Mouse (Mus musculus): ENCODE results near the gene Ddah1.

The Ddah1 gene

DNA sequence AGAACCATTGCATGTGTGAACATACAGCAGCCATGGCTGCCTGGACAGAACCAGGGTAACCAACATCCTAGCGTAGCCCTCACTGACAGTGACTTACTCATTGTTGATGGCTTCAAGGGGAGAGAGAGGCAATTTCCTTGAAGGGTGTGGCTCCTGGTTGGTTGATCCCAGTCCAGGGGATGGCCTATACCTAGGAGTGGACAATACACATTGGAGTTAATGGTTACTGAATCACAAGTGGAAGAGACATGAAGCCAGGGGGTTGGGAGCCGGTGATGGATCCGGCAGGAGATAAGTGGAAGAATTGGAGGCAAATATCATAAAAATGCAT is 5.1 kb downstream of the Ddah1 start:
- in situ Hi-C loops (cut with MboI, MseI), result no loop called here

DNA sequence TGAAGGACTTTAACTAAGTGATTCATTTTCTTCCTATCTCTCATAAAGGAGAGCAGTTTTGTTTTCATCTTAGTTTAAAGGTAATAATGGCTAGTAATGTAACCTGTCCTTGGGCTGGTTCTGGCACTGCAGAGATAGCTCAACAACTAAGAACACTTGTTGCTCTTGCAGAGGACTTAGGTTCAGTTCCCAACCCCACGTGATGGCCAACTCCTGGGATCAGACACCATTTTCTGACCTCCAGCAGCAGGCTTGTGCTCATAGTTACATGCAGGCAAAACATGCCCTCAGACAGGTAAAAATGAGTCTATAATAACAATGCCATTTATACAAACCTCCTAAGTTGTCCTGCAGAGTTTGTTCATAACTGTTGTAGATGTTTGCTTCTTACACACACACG is 5.9 kb downstream of the Ddah1 start:
- in situ Hi-C loops (cut with MboI, MseI), result no loop called here

DNA sequence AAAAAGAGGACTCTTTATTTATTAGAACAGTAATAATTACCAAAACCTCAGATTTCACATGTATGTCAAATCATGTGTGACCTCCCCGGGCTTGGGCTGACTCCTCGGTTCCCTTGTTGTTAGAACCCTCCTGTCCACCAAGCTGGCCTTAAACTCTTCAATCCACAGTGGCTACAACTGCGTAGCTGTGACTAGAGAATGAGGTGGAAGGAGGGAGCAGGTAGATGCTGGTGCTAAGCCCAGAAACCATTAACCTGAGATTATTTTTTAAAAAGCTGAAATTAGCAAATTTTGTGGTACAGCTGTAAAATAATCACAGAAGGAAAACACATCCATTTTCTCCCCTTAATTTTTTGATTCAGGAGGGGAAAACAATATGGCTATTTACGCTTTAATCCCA is 10.0 kb downstream of the Ddah1 start:
- in situ Hi-C loops (cut with MboI, MseI), result no loop called here

DNA sequence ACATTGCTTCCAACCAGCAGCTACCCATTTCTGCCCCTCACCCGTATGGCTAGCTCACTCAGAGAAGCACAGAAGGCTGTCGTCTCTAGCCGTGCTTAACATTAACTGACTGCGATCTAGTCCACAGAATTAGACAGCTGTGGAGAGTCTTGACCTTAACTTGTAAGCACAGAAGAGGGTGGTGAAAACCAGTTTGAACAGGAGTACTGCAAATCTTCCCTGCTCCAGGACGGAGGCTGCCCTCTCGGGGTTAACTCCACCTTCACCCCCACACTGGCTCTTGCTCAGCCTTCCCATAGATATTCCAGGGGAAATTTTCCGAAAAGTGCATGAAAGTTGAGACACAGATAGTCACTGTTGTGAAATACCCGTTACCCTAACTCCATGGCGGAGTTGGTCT is 14.9 kb downstream of the Ddah1 start:
- in situ Hi-C loops (cut with MboI, MseI), result loop anchor here (5.0 kb wide), 1 partner anchor 36 kb away; no protein-coding TSS in a partner anchor

DNA sequence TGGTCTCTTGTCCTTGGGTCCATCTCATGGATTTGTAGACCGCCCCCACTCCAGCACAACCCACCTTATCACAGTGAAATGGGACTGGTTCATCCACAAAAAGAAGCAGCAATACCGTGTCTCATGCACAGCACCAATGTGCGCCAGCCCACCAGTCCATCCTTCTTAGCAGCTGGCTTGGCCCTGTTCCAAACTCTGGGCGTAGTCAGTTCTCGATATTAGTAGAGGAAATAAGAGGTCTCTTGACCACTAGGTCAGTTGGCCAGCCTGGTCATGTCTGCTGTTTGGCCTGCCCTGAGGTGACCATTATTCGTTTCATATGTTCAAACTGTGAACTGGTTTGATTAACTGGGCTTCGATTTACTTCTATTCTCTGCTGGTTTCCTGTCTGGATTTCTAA is 15.9 kb downstream of the Ddah1 start:
- in situ Hi-C loops (cut with MboI, MseI), result loop anchor here (5.0 kb wide), 1 partner anchor 37 kb away; no protein-coding TSS in a partner anchor

DNA sequence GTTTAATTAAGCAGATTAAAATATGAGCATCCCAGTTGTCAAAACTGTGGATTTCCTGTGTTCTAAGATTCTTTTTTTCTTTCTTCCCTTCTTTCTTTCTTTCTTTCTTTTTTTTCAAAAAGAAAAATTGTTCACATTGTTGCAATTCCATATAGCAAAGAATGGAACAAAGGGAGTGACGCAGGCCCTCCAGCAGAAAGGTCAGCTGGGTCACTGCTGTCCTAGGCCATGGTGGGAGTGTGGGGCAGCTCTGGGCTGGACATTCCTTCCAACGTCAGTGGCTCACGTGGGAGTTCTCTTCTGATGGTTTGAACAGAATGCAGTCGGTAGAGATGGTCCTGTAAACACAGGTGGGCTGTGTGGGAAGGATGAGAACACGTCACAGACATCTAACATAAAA is 16.8 kb downstream of the Ddah1 start:
- in situ Hi-C loops (cut with MboI, MseI), result no loop called here

DNA sequence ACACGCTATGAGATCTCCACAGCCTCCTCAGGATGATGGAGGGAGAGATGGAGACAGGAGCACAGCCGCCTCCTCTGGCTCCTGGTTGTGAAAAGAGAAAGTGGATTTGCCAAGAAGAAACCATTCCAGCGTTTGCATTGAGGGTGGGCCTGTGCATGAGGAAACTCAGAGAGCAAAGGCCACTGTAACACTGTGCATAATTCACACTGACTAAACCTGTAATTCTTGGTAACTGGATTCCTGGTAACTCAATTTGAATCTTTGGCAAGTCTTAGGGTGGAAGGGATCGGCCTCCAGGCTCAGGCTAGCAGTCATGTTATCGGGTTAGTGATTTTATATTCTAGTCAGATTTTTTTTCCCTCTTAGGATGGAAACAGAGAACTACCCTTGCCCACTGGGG is 17.4 kb downstream of the Ddah1 start:
- in situ Hi-C loops (cut with MboI, MseI), result no loop called here

DNA sequence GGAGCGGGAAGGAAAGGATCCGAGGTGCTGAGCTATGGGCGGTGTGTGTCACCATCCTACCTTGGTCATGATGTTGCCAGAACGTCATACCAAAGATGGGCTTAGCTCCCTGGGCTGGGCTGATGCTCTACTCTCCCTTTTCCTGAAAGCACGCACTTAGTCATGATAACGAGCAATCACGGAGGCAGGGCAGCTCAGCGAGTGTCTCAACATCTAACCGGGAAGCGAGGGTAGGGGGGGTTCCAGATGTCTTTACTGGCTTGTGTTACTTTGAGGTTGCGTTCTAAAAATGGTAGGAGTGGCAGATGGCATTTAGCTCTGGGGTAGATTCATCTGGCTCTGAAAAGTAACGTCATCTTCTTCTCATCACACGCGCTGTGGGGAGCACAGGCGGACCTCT is 18.5 kb downstream of the Ddah1 start:
- in situ Hi-C loops (cut with MboI, MseI), result no loop called here

DNA sequence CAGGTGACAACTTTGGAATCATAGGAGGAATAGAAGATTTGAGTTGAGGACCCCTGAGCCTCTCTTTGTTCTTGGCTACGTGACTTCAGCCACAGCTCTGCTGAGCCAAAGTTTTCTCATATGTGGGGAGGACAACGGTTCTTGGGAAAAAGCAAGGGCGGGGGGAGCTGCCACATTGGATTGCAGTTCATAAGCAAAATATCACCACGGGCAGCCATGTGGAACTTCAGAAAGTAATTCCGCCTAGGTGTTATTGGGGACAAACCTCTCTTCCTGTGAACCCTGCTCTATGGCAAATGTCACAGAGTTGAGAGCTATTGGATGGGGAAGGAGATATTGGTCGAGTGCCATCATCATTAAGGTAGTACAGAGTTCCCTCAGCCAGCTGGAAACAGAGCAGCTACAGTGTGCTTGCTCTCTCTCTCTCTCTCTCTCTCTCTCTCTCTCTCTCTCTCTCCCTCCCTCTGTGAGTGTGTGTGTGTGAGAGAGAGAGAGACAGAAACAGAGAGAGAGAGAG is 20.0 kb downstream of the Ddah1 start:
- in situ Hi-C loops (cut with MboI, MseI), result no loop called here

DNA sequence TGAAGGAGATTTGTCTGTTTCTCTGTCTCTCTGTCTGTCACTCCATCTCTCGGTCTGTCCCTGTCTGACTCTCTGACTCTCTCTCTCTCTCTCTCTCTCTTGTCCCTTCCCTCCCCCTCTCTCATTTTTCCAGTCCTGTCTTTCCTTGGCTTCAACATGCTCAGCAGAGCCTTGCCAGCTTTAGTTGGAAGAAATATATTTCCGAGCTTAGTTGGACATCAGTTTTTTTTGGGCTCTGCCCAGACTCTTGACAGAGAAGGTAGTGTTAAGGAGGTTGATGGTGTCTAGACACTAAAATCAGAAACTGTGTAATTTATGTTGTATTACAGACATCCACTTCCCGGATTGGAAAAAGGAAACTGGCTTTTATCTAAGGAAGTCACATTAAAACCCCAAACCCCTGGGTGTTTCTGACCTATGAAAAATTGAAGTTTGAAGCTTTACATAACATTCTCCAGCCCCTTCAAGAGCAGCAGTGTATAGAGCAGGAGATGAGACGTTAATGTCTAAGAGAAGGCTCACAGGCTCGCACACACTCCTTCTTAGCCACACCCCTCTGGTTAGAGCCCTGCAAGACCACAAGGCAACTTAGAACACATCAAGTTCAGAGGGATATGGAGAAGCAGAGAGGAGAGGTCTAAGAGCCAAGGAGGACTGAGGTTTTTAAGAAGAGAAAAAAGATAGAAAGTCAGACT is 21.0 kb downstream of the Ddah1 start:
- in situ Hi-C loops (cut with MboI, MseI), result no loop called here

DNA sequence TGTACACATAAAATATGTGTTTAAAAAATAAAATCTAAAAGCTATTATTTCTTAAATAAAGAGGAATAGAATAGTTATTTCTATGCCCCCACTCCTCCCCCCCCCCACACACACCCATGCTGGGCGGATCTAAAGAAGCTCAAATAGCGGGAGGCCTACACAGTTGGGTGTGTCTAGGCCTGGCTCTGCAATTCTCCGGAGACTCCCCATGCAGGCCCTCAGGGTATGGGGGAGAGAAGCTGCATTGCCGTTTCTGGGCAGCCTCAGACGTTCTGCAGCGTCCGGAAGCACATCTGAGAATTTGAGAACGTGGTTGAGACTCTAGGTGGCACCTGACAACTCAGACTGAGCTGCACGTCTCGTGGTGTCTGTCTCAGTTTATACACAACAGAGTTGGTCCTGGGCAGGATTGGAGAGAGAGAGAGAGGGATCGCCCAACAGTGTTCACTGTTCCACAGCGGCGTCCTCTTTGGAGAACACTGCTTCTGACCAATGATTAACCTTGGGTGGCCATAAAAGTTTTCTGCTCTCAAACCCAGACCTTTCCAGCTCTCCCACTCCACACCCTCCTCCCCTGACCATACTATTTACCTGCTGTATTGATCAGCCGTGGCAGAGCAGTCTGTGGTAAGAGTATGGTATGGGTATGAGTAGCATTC is 22.4 kb downstream of the Ddah1 start:
- in situ Hi-C loops (cut with MboI, MseI), result no loop called here

DNA sequence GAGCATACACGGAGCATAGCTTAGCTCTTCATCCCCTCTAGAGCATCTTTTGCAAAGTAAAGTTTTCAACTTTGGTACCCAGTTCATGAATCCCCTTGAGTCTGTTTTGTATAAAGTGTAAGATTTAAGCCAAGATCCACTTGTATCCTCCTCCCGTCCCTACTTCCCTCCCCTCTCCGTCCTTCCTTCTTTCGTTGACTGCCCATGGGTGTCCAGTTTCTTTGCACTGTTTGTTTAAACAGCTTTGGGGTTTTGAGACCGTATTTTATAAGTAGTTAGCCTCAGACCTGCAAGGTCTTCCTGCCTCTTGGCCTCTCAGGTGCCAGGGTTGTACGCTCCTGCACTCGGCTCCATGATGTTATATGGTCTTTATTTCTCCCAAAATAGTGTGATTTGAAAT is 26.8 kb downstream of the Ddah1 start:
- in situ Hi-C loops (cut with MboI, MseI), result no loop called here

DNA sequence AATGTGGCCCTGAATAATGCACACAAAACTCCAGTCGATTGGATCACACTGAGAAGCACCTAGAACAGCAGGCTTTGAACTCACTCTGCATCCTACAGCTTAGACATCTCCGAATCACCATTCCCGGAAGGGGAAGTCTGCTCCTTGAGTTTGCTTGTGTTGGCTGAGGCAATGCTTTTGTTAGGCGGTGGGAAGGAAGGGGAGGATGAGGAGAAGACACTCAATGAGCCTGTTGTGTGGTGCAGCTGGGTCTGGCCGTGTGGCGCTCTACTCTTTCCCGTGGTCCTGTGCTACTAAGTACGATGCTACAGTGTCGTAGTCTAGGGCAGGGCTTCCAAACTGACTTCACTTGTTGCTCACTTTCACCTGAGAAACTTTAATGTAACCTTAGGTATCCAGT is 28.8 kb downstream of the Ddah1 start:
- in situ Hi-C loops (cut with MboI, MseI), result no loop called here

DNA sequence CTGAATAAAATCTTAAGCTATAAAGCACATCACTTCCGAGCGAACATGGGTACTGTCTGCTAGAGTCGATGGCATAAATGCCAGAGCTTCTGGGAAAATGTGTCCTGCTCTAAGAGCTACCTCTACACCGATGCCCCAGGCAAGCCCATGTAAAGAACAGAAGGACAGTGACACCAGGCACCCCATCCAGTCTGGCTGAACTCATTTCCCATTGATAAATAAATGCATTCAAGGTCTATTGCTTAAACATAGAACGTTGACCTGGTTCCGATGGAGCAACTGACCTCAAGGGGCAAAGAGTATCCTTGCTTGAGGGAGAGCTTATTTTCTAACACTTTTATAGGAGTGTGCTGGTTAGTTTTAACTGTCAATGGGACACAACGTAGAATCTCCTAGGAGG is 30.6 kb downstream of the Ddah1 start:
- in situ Hi-C loops (cut with MboI, MseI), result no loop called here

DNA sequence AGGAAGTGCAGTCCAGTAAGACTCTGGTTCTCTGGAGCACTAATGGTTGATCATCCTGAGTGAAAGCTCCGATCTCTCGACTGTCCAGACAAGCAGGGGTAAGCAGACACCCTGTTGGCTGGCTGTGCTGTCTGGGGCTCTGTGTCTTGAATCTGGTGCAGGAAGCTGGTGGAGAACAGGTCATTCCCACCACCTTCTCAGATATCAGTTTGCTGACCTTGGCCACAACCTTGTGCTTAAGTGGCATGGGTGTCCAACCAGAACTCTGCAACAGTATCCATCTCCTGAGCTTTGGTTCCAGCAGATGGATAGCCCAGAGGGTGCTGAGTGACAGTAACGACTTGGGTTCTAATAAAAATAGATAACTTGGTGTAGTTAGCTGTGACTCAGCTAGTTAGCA is 31.8 kb downstream of the Ddah1 start:
- in situ Hi-C loops (cut with MboI, MseI), result no loop called here

DNA sequence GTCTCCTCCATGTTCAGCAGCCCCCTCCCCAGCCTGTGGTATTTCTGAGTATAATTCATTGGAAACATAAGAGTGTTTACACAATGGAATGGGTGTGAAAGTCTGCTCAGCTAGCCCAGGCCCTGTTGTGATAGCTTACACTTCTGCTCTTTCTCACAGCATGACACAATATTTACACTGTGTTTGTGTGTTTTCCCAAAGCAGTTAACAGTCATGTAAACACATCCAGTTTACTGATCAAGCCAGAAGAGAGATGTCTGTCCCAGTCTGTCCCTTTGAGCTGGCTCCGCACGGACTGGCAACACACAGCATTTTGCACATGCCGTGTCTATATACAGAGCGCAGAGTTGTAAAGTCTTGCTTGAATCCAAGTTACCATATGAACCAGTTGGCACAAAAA is 32.2 kb downstream of the Ddah1 start:
- in situ Hi-C loops (cut with MboI, MseI), result no loop called here

DNA sequence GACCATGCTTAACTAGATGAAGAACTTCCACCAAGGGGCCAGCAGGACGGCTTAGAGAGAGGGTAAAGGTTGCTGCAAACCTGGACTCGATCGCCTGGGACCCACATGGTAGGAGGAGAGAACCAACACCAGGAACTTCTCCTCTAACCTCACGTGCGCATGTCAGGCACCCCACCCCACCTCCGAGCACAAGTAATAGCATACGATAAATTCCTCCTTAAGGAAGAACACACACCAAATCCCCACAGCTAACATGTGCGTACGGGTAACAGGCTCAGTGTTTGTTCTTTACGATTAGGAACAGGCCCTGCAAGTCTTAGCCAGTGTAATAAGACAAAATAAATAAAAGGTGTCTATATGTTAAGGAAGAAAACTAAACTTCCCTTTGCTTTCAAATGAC is 35.9 kb downstream of the Ddah1 start:
- in situ Hi-C loops (cut with MboI, MseI), result no loop called here

DNA sequence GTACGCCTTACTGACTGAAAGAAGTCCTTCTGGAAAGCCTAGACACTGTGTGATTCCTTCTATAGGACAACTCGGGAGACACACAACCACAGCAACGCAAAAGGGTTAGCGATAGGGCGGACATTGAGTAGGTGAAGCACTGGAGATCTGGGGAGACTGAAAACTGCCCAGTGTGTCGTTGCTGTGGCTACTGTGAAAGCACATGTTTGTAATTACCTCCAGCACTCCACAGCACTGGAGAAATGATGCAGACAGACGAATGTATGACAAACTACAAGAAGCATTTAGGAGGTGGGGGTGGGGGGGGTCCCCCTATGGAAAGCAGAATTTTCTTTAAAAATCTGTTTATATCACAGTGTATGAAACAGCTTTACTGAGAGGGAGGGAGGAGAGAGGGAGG is 37.4 kb downstream of the Ddah1 start:
- in situ Hi-C loops (cut with MboI, MseI), result no loop called here

DNA sequence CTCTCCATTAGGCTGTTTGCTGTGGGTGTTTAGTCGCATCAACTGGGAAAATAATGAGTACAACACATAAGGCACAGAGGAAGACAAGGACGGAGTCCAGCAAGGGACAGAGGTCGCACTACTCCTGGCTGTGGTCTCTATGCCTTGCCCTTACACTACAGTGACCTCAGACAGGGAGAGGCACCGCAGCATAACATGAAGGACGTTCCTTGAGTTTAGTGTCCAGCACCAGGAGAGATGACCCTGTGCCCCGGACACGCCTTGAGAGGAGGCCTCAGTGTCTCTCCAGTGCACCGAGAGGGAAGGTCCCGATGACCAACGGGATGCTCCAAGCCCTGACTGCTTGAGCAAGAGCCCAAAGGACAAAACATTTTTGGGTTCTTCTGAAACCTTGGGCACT is 39.6 kb downstream of the Ddah1 start:
- in situ Hi-C loops (cut with MboI, MseI), result no loop called here

DNA sequence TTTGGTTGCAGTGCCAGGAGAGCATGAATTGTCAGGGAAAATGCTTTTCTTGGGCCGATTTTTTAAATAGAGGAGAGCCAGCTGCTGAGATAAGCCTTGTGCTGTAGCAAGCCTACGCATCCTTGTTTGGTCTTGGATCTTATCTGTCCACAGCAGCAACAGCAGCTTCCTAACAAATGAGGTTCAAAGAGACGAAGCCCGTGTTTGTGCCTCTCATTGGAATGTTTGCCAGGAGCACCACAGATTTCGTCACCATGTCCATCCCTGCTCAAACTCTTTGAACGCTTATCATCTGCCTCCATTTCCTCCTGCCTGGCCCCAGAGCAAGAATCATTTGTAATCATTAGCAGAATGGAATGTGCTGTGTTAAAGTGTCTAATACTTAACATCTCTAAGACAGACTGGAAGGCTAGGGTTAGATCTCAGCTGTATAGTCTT is 40.3 kb downstream of the Ddah1 start:
- in situ Hi-C loops (cut with MboI, MseI), result no loop called here

DNA sequence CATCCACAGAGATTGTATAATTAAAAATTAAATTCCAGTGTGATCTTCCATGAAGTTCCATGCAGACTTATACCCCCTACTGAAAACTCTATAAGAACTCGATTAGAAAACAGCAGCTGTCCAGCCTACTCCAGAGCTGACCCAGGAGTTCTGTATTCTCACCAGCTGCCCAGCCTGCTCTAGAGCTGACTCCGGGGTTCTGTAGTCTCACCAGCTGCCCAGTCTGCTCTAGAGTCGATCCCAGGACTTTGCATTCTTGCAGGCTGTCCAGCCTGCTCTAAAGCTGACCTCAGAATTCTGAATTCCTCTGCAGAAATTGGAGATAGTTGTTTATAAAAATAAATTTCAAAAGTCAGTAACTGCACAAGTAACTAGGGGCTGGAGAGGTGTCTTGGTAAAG is 40.9 kb downstream of the Ddah1 start:
- in situ Hi-C loops (cut with MboI, MseI), result no loop called here

DNA sequence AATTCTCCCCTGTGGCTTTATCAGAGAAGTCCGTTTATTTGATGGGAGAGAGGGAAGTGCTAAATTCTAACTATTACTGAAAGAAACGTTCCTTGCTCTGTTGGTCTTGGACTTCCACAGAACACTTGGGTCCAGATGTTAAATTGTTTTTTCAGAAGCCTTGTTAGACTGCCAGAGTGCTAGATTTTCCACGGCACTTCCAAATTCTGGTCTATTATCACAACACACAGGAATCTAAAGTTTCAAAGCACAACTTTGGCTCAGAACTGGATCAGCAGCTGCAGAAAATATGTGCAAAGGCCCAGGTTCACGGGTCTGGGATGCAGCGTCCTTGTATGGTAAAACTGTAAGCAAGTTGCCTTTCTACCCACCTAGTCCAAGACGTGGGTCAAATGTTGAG is 43.6 kb downstream of the Ddah1 start:
- in situ Hi-C loops (cut with MboI, MseI), result no loop called here

DNA sequence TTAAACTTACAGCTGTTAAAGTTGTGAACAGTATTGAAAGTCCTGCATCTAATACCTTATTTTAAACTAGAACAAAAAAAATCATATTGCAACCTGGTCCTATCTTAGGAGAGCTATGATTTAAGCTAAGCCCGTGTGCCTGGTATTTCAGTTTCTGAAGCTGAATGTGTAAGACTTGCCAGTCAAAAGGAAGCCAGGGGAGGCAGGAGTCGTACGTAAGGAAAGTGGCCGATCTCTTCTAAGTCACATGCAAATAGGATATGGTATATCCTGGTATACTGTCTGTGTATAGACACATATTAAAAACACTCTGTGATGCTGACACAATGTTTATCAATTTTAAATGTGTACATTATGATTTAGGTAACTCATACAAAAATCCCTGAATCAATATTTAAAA is 47.4 kb downstream of the Ddah1 start:
- in situ Hi-C loops (cut with MboI, MseI), result no loop called here

DNA sequence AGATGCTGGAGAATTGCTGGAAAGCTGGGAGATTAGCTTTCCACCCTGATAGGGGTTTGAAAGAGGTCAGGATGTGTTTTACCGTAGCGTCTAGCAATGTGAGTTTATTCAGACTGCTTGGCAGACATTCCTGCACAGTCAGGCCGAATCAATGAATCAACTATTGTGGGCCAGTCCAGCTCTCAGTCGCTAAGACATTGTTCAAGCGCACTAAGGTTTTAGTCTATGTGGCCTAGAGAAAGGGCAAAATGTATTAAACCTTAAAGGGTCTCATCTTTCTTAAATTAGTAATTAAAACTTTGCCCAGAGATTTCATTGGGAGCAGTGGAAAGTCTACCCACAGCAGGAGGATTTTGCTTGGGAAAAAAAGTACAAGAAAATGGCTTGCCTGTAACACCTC is 48.0 kb downstream of the Ddah1 start:
- in situ Hi-C loops (cut with MboI, MseI), result no loop called here

All from regulatory T cell (primary cell).